Mouse (Mus musculus): ENCODE data around the gene Pgls. TPM values are rescaled to one million over a fixed set of nuclear protein-coding genes. Genes with fewer than 3 reads are reported as not detected.

Pgls gene
- 127 TPM for polyA plus RNA-seq (2021)

- CTCF ChIA-PET: interaction anchor here (1.2 to 7.9 kb wide), 3 partner anchors 22 to 69 kb away, joined by 4 to 49 read pairs (median 5); partner anchors contain the start of gene Tmem221
- H3K27me3 ChIP-seq: no peaks in the 10 kb centered on the region
- TF ChIP-seq CTCF (IDR thresholded peaks at IDR 0.05): no peak
- POLR2A ChIA-PET: interaction anchor here (0.7 to 3.0 kb wide), 9 partner anchors 15 to 48 kb away, joined by 3 to 12 read pairs (median 6); partner anchors contain the start of genes Colgalt1, Slc27a1 and Tmem221
- in situ Hi-C loops (cut with MboI; ENCODE audit: low pct_unique_long_range_greater_than_20kb): no loop called here
- no peak for DNase-seq (ENCODE audit: low read depth, low spot score)
- peak; percentile 79 for ATAC-seq
These were observed at the start of gene Pgls for GRCm38 (mm10) chr8:71591471-71592373. TSS of gene Pgls (plus strand) at chr8:71592176.

GRCm38 (mm10) chr8:71542632-71543343 lies 49.2 kb upstream of the Pgls start, which contains the start of gene Mvb12a:
TSS of gene Mvb12a (plus strand) at chr8:71542922.
- H3K27me3 ChIP-seq: no peaks in the 10 kb centered on the region
- TF ChIP-seq CTCF (IDR thresholded peaks at IDR 0.05): no peak
- in situ Hi-C loops (cut with MboI; ENCODE audit: low pct_unique_long_range_greater_than_20kb): no loop called here
- ChIA-PET CTCF (interaction anchor here (2.6 kb wide), 1 partner anchor 12 kb away, joined by 9 read pairs; no protein-coding TSS in a partner anchor), POLR2A (no interaction called here)
- DNase-seq (ENCODE audit: low read depth, low spot score): peak; percentile 99
- peak; percentile 83 for ATAC-seq

GRCm38 (mm10) chr8:71543755-71544154 lies 48.2 kb upstream of the Pgls start:
- in situ Hi-C loops (cut with MboI; ENCODE audit: low pct_unique_long_range_greater_than_20kb): no loop called here
- H3K27me3 ChIP-seq: no peaks in the 10 kb centered on the region
- DNase-seq (ENCODE audit: low read depth, low spot score) (no peak), ATAC-seq (no peak)
- ChIA-PET POLR2A (no interaction called here), CTCF (interaction anchor here (2.6 kb wide), 1 partner anchor 13 kb away, joined by 9 read pairs; no protein-coding TSS in a partner anchor)
- no peak for TF ChIP-seq CTCF (IDR thresholded peaks at IDR 0.05)

DNA sequence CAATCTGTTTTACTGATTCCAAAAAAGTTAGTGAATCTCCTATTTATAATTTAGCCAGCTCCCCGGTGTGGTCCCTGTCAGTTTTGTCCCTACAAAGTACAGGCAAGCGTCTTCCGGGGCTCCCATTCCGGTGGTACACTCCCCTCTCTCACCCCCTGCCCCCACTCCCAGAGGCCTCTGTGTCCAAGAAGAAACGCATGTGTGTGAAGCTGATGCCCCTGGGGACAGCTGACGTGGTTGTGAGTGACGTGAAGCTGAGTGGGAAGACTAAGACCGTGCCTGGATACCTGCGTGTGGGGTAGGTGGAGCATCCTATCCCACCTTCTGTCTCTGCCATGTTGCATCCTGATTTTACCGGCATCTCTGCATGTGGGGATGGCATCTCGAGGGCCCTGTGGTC lies 46.9 kb upstream of the Pgls start:
- H3K27me3 ChIP-seq: no peaks in the 10 kb centered on the region
- POLR2A ChIA-PET: no interaction called here
- no peak for DNase-seq (ENCODE audit: low read depth, low spot score)
- CTCF ChIA-PET: interaction anchor here (1.2 kb wide), 1 partner anchor 17 kb away, joined by 3 read pairs; no protein-coding TSS in a partner anchor
- in situ Hi-C loops (cut with MboI; ENCODE audit: low pct_unique_long_range_greater_than_20kb): no loop called here
- no peak for ATAC-seq
- no peak for TF ChIP-seq CTCF (IDR thresholded peaks at IDR 0.05)

GRCm38 (mm10) chr8:71547590-71547989 lies 44.4 kb upstream of the Pgls start:
- ChIA-PET CTCF (no interaction called here), POLR2A (no interaction called here)
- no peaks in the 10 kb centered on the region for H3K27me3 ChIP-seq
- no peak for ATAC-seq
- TF ChIP-seq CTCF (IDR thresholded peaks at IDR 0.05): no peak
- no peak for DNase-seq (ENCODE audit: low read depth, low spot score)
- in situ Hi-C loops (cut with MboI; ENCODE audit: low pct_unique_long_range_greater_than_20kb): no loop called here

DNA sequence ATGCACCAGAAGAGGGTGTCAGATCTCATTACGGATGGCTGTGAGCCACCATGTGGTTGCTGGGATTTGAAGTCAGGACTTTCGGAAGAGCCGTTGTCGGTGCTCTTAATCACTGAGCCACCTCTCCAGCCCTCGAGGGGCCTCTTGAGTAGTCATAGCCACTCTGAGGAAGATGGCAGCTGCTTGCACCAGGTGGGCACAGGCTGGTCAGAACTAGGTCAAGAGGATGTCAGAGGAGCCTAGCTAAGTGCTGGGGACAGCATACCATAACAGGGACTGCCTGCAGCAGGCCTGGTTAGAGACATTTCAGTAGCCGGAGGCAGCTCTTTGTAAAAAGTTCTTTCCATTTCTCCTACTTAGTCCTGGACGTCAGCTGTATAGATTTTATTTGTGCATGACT lies 41.2 kb upstream of the Pgls start:
- H3K27me3 ChIP-seq: no peaks in the 10 kb centered on the region
- ATAC-seq: no peak
- ChIA-PET CTCF (interaction anchor here (1.1 to 2.8 kb wide), 2 partner anchors 11 to 110 kb away, joined by 3 to 9 read pairs; no protein-coding TSS in a partner anchor), POLR2A (interaction anchor here (2.1 kb wide), 1 partner anchor 42 kb away, joined by 7 read pairs; no protein-coding TSS in a partner anchor)
- in situ Hi-C loops (cut with MboI; ENCODE audit: low pct_unique_long_range_greater_than_20kb): no loop called here
- DNase-seq (ENCODE audit: low read depth, low spot score): no peak
- no peak for TF ChIP-seq CTCF (IDR thresholded peaks at IDR 0.05)

GRCm38 (mm10) chr8:71552770-71553169 lies 39.2 kb upstream of the Pgls start:
- ChIA-PET POLR2A (no interaction called here), CTCF (interaction anchor here (1.7 to 2.8 kb wide), 2 partner anchors 9 to 108 kb away, joined by 3 to 9 read pairs; no protein-coding TSS in a partner anchor)
- DNase-seq (ENCODE audit: low read depth, low spot score): no peak
- no peaks in the 10 kb centered on the region for H3K27me3 ChIP-seq
- no peak for TF ChIP-seq CTCF (IDR thresholded peaks at IDR 0.05)
- ATAC-seq: no peak
- in situ Hi-C loops (cut with MboI; ENCODE audit: low pct_unique_long_range_greater_than_20kb): no loop called here

DNA sequence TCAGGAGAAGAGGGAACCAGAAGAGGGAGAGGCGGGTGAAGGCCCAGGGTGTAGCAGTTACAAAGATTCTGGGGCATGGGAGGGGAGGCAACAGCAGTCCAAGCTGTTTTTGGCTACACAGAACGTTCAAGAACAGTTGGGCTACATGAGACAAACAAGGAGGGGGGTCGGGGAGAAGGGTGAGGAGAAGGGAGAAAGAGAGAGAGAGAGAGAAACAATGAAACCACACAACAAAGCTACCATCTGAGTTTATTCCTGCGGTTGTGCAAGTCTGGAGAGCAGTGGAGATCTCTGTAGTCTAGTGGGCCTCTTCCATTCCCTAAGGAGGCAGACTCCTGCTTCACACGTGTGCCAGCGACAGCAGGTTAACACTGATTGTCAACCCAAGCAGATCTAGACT lies 38.0 kb upstream of the Pgls start:
- ATAC-seq (no peak), DNase-seq (ENCODE audit: low read depth, low spot score) (no peak)

GRCm38 (mm10) chr8:71554644-71555043 lies 37.3 kb upstream of the Pgls start:
- in situ Hi-C loops (cut with MboI; ENCODE audit: low pct_unique_long_range_greater_than_20kb): no loop called here
- DNase-seq (ENCODE audit: low read depth, low spot score) (no peak), ATAC-seq (no peak)
- TF ChIP-seq CTCF (IDR thresholded peaks at IDR 0.05): no peak
- no peaks in the 10 kb centered on the region for H3K27me3 ChIP-seq
- POLR2A ChIA-PET: no interaction called here
- CTCF ChIA-PET: interaction anchor here (0.9 kb wide), 1 partner anchor 104 kb away, joined by 3 read pairs; no protein-coding TSS in a partner anchor

More for the DNA sequence above, 38.0 kb upstream of the Pgls start:
- no peaks in the 10 kb centered on the region for H3K27me3 ChIP-seq
- ChIA-PET CTCF (interaction anchor here (1.7 kb wide), 1 partner anchor 107 kb away, joined by 3 read pairs; no protein-coding TSS in a partner anchor), POLR2A (no interaction called here)
- in situ Hi-C loops (cut with MboI; ENCODE audit: low pct_unique_long_range_greater_than_20kb): no loop called here
- TF ChIP-seq CTCF (IDR thresholded peaks at IDR 0.05): no peak

All from Patski (cell line).